Mouse (Mus musculus) cerebellum, postnatal 10 days (tissue): ENCODE results near the gene Insl6.

ENCODE experiments used
- DNase-seq, 2 experiments: peaks; one replicate each; pipeline ENCODE4 v3.0.0; 2021; ENCODE audit warnings: mixed read lengths in 2 of 2

The Insl6 gene

DNA sequence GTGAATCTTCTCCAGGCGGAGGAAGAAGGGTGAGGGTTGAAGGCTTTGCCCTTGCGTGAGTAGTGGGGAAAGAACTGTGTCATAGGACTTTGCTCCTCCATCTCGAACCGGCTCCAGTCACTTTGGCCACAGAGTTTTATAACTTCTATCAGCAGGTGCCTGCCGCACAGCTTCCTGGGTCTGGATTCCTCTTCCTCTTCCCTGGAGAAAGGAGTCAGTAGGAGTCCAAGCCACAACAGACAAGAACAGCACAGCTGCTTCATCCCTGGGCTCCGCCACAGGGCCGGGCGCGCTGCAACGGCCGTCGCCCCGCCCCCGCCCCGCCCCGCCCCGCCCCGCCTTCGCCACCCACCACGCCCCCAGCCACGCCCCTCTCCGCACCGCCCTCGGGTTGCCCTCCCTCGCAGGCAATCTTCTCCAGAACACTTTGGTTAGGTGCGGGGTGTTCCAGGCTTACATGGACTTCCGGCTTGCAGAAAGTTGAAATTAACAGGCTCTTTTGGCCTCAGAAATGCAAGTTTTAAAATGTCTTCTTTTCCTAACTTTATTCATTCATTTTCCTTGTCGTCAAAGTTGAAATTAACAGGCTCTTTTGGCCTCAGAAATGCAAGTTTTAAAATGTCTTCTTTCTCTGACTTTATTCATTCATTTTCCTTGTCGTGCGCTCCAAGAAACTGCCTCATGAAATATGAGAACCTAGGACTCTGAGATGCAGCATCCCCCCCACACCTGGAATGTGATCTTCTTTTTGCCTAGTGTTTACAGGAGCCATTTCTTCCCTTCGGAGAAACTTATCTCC is at the start of gene Insl6:
TSS of gene Insl6 (minus strand) at position 304 of the 799 bp plus-strand sequence.
- DNase-seq, result peak; percentile 73 to 82

GRCm38 (mm10) chr19:29374947-29375346 is 49.8 kb upstream of the Insl6 start:
- no peak for DNase-seq

- no peak for DNase-seq
Measured at GRCm38 (mm10) chr19:29373438-29373837, 48.3 kb upstream of the Insl6 start.

DNA sequence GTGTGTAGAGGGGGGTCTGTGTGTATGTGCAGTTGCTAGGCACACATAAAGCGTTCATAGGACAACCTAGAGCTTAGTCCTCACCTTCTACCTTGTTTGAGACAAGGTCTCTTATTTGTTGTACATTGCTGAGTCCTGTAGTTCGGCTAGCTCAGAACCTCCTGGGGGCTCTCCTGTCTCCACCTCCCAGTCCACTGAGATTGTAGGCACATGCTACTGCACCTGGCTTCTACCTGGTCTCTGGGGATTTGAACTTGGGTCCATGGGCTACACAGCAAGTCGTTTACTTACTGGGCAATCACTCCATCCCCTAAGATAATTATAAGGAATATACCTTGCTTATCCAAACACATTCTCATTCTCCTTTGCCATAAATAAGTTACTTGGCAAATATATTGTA is 47.5 kb upstream of the Insl6 start:
- no peak for DNase-seq

- DNase-seq, result no peak
Measured at GRCm38 (mm10) chr19:29372138-29372537, 47.0 kb upstream of the Insl6 start.

DNA sequence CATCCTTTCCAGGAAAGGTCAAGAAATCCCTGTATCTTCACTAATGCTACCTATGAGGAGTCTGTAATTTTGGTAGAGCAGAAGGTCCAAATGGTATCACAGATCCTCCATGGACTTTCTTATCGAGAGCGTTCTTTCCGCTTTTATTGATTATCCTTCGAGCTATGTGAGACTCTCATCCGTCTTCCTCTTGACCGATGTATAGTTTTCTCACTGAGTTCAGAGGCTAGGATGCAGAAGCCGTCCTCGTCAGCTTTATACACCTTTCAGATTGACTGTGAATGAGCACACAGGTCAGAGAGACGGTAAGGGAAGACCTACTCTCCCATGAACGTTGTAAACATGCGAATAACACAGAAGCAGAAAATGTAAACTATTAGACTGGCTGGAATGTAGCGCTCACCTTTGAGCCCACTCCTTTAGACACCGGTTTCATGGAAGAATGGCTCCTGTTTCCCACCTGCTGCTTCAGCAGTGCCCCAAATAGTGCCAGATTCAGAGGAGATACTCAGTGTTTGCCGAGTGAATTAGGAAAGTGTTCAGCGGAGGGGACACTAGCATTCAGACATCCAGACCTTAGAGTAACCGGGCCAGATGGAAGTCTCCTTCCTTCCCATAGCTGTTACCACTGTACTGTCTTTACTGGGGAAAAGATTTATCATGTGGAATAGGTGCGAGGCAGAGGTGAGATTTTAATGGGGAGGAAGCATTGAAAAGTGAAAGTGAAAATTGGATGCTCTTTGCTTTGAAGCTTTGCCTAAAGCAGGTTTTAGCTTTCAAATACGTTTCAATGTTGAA is 46.3 kb upstream of the Insl6 start:
- no peak for DNase-seq

DNA sequence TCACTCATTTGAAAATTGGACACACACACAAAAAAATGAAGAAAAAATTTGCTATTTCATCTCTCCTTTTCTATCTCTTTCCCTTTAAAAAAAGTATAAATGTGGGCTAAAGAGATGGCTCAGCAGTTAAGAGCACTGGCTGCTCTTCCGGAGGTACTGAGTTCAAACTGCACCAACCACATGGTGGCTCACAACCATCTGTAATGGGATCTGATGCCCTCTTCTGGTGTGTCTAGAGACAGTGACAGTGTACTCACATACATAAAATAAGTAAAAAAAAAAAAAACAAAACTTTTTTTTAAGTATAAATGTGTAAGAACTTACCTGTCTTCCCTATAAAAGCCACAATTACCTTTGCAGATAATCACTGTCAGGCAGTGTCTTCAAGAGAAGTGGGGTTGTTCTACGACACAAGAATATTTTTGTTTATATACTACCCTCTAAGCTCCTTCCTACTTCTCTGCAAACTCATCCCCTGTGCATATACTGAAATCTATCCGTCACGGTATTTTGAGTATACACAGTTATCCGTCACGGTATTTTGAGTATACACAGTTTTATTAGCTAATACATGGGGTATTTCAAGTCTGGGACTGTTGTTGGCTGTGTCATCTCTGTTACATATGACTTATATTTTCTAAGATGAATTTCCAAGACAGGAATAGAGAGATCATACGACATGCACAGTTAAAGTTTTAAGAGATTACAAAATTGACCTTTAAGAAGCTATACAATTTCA is 45.6 kb upstream of the Insl6 start:
- DNase-seq, result no peak

- no peak for DNase-seq
Measured at GRCm38 (mm10) chr19:29370112-29370511, 45.0 kb upstream of the Insl6 start.

DNA sequence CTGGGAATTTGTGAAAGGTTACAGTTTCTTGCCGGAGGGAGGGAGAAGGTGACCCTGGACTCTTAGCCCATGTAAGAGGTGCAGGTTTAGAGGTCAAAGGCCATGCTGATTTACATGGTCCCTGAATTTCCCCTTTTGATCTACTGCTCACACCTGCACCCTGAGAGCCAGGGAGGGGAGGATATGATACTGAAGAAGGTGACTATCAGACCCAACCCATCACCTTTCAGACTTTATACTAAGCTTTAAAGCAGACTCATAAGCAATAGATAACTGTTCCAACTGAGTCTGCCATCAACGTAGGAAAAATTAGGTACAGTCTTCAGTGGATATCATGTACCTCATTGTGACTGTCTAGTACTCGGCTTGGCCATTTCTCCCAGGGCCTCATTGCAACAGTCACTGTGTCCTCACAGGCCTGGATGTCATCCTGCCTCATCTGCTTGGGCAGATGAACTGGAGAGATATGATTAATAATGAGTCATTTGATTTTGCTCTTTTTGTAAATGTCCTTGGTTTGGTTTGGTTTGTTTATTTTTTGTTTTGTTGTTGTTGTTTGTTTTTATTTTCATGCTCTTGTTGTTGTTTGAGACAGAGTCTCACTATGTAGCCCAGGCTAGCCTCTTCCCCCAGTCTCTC is 43.6 kb upstream of the Insl6 start:
- no peak for DNase-seq

DNA sequence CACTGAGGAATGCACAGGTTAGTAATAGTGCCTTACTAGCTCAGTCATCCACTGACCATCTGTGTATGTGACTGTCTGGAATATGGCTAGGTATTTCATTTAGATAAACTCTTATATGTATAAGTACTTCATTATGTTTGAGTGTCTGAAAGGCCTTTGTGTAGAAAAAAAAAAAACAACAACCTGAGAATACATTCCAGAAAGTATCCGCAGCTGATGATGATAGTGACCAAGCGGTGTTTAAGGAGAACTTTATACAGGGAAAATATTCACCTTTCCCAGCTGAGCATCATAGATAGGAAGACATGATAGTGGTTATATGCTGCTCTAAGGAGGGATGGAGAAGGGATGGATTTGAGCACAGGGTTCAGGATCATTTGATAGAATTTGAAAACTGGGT is 42.9 kb upstream of the Insl6 start:
- DNase-seq, result no peak

DNA sequence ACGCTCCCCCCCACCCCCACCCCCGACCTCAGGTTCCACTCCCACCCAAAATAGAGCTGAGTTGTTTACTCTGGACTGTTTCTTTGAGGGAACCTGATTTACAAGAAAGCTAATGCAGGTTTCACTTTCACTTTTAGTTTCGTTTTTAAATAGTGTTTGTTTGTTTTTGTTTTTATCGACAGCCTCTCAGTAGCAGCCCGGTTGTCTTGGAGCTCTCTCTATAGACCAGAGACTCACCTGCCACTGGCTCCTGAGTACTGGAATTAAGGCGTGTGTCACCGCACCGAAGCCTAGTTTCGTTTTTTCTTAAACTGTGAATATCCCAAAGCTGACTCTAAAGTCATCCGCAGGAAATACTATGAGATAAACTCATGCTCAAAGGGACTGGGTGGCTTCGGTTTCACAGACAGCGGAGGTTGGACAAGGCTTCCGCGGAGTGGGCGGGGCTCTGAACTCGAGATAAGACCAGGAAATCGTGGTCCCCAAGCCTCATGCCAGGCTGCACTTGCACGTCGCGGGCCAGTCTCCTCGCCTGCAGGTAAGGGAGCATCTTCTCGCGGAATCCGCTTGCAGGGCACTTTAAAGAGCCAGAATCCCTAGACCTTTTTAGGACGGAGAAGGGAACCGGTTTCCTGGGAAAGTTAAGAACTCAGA is 41.9 kb upstream of the Insl6 start, which contains the start of the genes Plgrkt and Cd274:
TSS of gene Plgrkt (minus strand) at position 422 of the 654 bp plus-strand sequence.
TSS of gene Cd274 (plus strand) at position 487 of the 654 bp plus-strand sequence.
- peak; percentile 71 to 73 for DNase-seq

- no peak for DNase-seq
Measured at GRCm38 (mm10) chr19:29366226-29366968, 41.2 kb upstream of the Insl6 start.

GRCm38 (mm10) chr19:29365105-29365504 is 39.9 kb upstream of the Insl6 start:
- DNase-seq, result no peak

DNA sequence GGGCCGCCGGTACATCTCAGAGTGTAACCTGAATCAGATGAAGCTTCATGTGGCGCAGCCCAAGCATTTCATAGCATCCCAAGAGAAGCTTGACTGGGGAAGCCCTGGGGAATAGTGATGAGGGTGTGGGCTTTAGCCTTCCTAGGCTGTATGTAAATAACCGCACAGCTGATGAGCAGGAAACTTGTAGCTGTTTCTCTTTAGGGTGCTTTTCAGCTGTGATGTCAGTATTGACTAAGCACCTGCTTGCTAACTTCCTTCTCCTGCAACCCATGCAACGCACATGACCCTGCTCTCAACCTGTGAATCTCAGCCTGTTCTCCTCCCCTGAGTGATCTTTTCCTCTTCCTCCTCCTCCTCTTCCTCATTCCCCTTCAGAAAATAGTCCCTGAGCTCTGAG is 38.9 kb upstream of the Insl6 start:
- DNase-seq, result no peak

GRCm38 (mm10) chr19:29363557-29363956 is 38.4 kb upstream of the Insl6 start:
- no peak for DNase-seq

DNA sequence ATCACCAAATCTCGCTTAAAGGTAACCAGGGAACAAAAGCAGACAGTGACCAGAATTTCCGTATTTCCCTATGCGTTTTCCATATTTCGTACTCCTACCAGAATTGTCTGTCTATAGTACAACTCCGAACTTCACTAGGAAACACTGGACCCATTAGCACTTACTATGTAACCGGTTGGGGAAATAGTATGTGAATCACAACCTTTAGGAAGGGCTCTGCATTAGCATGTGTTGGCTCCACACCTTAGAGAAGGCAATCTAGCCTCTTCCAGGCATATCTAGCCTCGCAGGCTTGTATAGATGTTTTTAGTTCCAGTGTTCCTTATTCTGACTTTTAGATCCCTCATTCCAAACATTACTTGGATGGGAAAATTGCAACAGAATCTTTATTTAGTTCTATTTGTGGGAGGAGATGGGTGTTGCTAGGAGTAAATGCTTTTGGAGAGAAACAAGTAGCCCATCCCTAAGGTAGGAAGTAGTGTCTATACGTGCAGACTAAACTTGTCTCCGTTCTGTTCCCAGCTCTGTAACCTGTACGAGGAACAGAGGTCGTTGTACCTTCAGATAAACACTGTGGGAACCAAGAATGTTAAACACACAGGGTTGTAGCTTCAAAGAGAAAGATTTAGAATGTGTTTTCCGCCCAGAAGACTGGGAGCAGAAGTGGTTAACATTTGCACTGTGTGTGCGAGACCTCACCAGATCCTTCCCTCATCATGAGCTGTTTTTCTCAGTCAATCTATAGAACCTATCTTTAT is 37.2 kb upstream of the Insl6 start:
- no peak for DNase-seq

GRCm38 (mm10) chr19:29361468-29362130 is 36.4 kb upstream of the Insl6 start:
- DNase-seq, result peak; percentile 93 to 95

- DNase-seq, result no peak
Measured at GRCm38 (mm10) chr19:29360251-29360650, 35.1 kb upstream of the Insl6 start.

DNA sequence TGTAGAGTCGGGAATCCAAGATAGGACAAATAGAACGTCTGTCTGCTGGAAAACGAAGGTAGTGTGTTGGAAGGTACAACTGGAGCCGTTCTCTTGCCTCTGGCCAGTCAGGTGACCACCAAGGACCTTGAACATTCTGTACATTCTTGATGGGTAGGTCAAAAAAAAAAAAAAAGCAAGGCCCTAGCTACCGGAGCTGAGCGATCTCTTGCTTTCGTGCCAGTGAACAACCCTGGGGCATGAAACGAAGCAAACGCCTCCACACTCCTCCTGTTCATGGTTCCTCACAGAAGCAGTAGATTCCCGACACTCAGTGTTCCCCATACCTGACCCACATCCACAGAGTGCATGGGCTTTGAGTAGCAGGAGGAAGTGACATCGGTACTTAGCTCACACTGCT is 31.1 kb upstream of the Insl6 start:
- DNase-seq, result no peak
